Comparison of ENCODE assay signal across 8 mouse cellular contexts in the genomic region with DNA sequence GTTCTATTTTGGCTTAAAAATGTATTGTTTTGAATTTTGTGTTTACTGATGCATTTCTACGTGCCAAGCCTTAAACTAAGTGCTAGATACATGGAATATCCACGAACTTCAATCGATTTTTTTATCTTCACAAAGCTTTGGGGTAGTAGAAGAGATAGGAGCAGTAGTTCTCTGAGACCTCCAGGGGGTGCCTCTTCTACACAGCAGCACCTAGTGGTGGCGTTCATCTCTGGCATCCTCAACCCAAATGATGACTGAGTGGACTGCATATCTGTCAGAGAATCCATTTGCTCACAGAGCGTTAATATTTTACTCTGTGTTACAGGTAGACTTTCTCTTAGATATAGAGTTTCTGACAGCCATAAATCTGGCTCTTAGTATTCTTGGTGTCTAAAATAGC.
DNase-seq lines count a peak whose midpoint lies in the region.

No protein-coding gene starts in this region.

- no peaks in the 10 kb centered on the region for H3K36me3 ChIP-seq in heart, embryonic 10.5 days
- no peaks in the 10 kb centered on the region for H3K36me3 ChIP-seq in embryonic facial prominence, embryonic 10.5 days (replicated peaks)

- H3K4me1 ChIP-seq in heart, embryonic 10.5 days = no peaks in the 10 kb centered on the region
- no peaks in the 10 kb centered on the region for H3K4me1 ChIP-seq in embryonic facial prominence, embryonic 10.5 days

- no peaks in the 10 kb centered on the region for H3K27me3 ChIP-seq in heart, embryonic 10.5 days (ENCODE audit: insufficient read depth, poor library complexity, severe bottlenecking)
- H3K27me3 ChIP-seq in embryonic facial prominence, embryonic 10.5 days (replicated peaks; ENCODE audit: low read depth, poor library complexity, severe bottlenecking) = no peaks in the 10 kb centered on the region

- no peak overlapping the region for H3K27ac ChIP-seq in heart, embryonic 10.5 days
- no peak overlapping the region for H3K27ac ChIP-seq in embryonic facial prominence, embryonic 10.5 days (replicated peaks)

- peak; percentile 36 for DNase-seq in heart, postnatal 4 days
- DNase-seq in heart, embryonic 10.5 days (ENCODE audit: low spot score) = no peak
- peak; percentile 16 to 33 for DNase-seq in CD8-positive naive resting alpha-beta T cell, adult 2 months (ENCODE audit: low read depth in 2 of 2, low spot score in 2 of 2)
- DNase-seq in adrenal gland, postnatal 14 days = peak; percentile 56
- peak; percentile 52 for DNase-seq in kidney, postnatal 10 days
- peak; percentile 10 for DNase-seq in thymus, postnatal 0 days (ENCODE audit: low spot score)
- no peak for DNase-seq in frontal cortex, postnatal 25 days (ENCODE audit: low spot score in 2 of 2)
- DNase-seq in embryonic facial prominence, embryonic 10.5 days (ENCODE audit: low spot score) = no peak

- WGBS in heart, embryonic 10.5 days = 70% methylated on average over 5 of the region's 5 CpGs
- WGBS in embryonic facial prominence, embryonic 10.5 days = 86% methylated on average over 5 of the region's 5 CpGs

- H3K4me3 ChIP-seq in heart, embryonic 10.5 days = no peak overlapping the region
- H3K4me3 ChIP-seq in embryonic facial prominence, embryonic 10.5 days = no peak overlapping the region

- H3K9me3 ChIP-seq in heart, embryonic 10.5 days = no peaks in the 10 kb centered on the region
- no peaks in the 10 kb centered on the region for H3K9me3 ChIP-seq in embryonic facial prominence, embryonic 10.5 days

Comparison
In these comparisons a context has a peak if more than half of its experiments do, and no peak if none do; other contexts are left out.
1. DNase-seq: peak in heart, postnatal 4 days (single experiment), CD8-positive naive resting alpha-beta T cell, adult 2 months (2 of 2), adrenal gland, postnatal 14 days (single experiment), kidney, postnatal 10 days (single experiment) and thymus, postnatal 0 days (single experiment); none in heart, embryonic 10.5 days (single experiment), frontal cortex, postnatal 25 days (0 of 2) and embryonic facial prominence, embryonic 10.5 days (single experiment).